Mouse (Mus musculus): Measurements from ENCODE around the gene Hcar1. TPM values are rescaled to one million over a fixed set of nuclear protein-coding genes. Genes with fewer than 3 reads are reported as not detected.

The Hcar1 gene
- polyA plus RNA-seq, 1 experiment from 2014 or later = 0.24 TPM

- Histone ChIP-seq H3K9me3 (no peaks in the 10 kb centered on the region), H3K36me3 (peaks cover 4% of the 10 kb centered on the region; the same call in 1 of the 2 replicates), H3K4me1 (peaks cover 6% of the 10 kb centered on the region), H3K27me3 (no peaks in the 10 kb centered on the region), H3K9ac (no peak overlapping the region), H3K4me2 (replicated peaks) (no peak overlapping the region), H3K27ac (no peak overlapping the region), H3K4me3 (no peak overlapping the region)
- 43% methylated on average over 6 of the region's 6 CpGs for WGBS
- no peak for ATAC-seq (ENCODE audit: low FRiP score, low read depth)
Observed at GRCm38 (mm10) chr5:123827659-123828091, 52.1 kb downstream of the Hcar1 start.

Other genes starting within 250 kb of the Hcar1 start
- 45.1 and 49.0 TPM in 2 replicates for gene Clip1, start 195.4 kb downstream of the Hcar1 start, polyA plus RNA-seq (2015; fragmentation: Nextera tagmentation; extraction: Ambion mirVana)
- gene Zcchc8, start 158.9 kb downstream of the Hcar1 start, polyA plus RNA-seq (2015; fragmentation: Nextera tagmentation; extraction: Ambion mirVana) = 89.6 and 93.4 TPM in 2 replicates
- gene Rsrc2, start 130.6 kb downstream of the Hcar1 start, polyA plus RNA-seq (2015; fragmentation: Nextera tagmentation; extraction: Ambion mirVana) = 149 and 160 TPM in 2 replicates
- 32.0 and 34.4 TPM in 2 replicates for gene Kntc1, start 130.3 kb downstream of the Hcar1 start, polyA plus RNA-seq (2015; fragmentation: Nextera tagmentation; extraction: Ambion mirVana)
- gene Hcar2, start 14.5 kb downstream of the Hcar1 start, polyA plus RNA-seq (2015; fragmentation: Nextera tagmentation; extraction: Ambion mirVana) = 0.19 and 0.64 TPM in 2 replicates
- 165 and 167 TPM in 2 replicates for gene Denr, start 27.2 kb upstream of the Hcar1 start, polyA plus RNA-seq (2015; fragmentation: Nextera tagmentation; extraction: Ambion mirVana)
- gene Gm43518, start 47.4 kb upstream of the Hcar1 start, polyA plus RNA-seq (2015; fragmentation: Nextera tagmentation; extraction: Ambion mirVana) = 4.1 and 5.5 TPM in 2 replicates
- gene Ccdc62, start 50.7 kb upstream of the Hcar1 start, polyA plus RNA-seq (2015; fragmentation: Nextera tagmentation; extraction: Ambion mirVana) = 7.0 and 7.4 TPM in 2 replicates
- 8.6 and 8.8 TPM in 2 replicates for gene Hip1r, start 93.6 kb upstream of the Hcar1 start, polyA plus RNA-seq (2015; fragmentation: Nextera tagmentation; extraction: Ambion mirVana)
- gene Vps37b, start 152.2 kb upstream of the Hcar1 start, polyA plus RNA-seq (2015; fragmentation: Nextera tagmentation; extraction: Ambion mirVana) = 40.9 and 43.7 TPM in 2 replicates
- 2.9 and 3.0 TPM in 2 replicates for gene Abcb9, start 215.8 kb upstream of the Hcar1 start, polyA plus RNA-seq (2015; fragmentation: Nextera tagmentation; extraction: Ambion mirVana)
- gene Ogfod2, start 232.3 kb upstream of the Hcar1 start, polyA plus RNA-seq (2015; fragmentation: Nextera tagmentation; extraction: Ambion mirVana) = 19.4 and 21.4 TPM in 2 replicates
- gene Arl6ip4, start 236.1 kb upstream of the Hcar1 start, polyA plus RNA-seq (2015; fragmentation: Nextera tagmentation; extraction: Ambion mirVana) = 106 and 115 TPM in 2 replicates

Measured in limb, embryonic 13.5 days (tissue).